Mouse (Mus musculus) MN1 (cell line): ENCODE measurements around the gene Agtpbp1.

Experiments
- DNase-seq: peaks from one replicate; pipeline ENCODE4 v3.0.0-alpha.2; 2016; ENCODE audit warnings: low spot score

Agtpbp1 gene

GRCm38 (mm10) chr13:59531203-59531602 is 53.8 kb downstream of the Agtpbp1 start:
- DNase-seq: peak; percentile 31

- DNase-seq: no peak
Measured at GRCm38 (mm10) chr13:59530491-59530890, 54.5 kb downstream of the Agtpbp1 start.

DNA sequence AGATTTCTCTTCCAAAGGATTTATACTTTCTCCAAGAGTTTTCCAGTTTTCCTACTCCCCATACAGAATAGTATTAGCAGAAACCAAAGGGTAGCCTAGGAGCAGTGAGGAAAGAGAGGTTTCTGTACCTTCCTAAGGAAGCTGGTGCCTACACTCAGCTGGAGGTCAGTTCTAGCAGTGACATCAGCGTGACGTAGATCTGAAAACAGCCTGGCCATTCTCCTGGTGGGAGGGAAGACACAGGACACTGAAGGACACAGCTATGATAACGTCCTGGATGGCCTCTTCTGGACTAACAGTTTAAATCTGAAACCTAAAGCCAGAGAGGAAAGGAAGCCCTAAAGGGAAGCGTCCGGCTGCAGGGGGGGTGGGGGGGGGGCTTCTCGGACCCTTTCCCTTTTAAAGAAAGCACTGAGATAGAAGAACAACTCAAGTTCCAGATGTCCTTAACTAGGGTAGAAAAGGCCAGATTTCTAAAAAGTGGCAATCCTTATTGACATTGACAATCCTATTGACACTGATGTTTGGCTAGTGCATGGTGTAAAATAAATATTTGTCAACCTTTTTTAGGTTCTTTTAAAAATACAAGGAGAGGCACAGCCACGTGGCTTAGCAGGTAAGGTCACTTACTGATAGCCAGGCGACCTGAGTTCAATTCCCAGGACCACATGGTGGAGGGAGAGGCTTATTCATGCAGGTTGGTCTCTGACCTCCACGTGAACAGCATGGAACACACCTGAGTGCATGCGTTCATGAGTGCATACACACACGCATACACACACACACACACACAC is 63.6 kb downstream of the Agtpbp1 start:
- no peak for DNase-seq

DNA sequence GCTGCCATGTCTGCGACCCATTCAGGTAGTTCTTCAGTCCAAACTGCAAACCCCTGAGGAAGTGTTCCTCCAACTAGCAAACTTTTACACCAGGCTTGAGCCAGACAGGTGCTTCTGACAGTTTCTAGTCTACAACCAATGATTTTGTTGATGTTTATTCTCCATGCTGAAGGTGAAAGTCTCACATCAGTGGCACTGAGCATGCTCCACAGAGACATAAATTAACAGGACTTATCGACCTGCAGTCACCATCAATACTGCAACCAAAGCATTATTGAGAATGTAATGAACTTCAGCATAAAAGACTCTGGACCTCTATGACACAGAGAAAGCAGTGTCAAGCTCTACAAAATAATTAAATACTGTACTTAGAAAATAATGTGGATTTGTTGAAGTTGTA is 64.2 kb downstream of the Agtpbp1 start:
- DNase-seq: no peak

- DNase-seq: no peak
Measured at GRCm38 (mm10) chr13:59519479-59519878, 65.5 kb downstream of the Agtpbp1 start.

DNA sequence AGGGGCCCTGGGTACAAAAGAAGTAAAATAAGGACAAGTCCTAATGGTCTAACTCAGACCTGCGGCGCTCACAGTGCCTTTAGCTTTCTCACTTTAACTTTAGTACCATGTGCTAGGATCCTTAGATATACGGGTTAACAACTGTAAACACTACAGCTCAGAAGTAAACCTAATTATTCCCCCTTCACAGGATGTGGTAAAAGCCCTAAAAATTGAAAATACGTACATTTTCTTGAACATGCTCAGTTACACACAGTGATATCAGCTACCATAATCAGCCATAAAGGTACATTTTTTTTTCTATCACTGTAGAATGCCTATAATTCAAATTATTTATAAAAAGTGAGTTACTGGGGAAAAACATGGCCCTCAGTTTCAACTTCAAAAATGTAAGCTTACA is 67.0 kb downstream of the Agtpbp1 start:
- no peak for DNase-seq

DNA sequence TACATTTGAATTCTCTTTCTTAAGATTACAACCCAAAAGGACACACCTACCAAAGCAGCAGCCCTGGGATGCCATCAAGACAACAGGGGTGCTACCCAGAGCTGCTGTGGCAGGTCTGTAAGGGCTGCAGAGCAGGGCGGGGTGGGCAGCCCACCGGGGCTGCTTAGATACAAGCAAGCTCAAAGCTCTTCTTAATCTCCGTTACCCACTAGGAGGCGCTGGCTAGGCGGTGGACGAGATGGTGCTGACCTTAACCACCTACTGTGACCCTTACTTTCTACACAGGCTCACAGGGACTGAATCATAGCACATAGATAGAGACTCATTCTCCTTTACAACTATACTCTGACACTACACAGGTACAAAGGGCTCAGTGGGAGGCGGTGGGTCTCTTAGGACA is 70.0 kb downstream of the Agtpbp1 start:
- peak; percentile 19 for DNase-seq

DNA sequence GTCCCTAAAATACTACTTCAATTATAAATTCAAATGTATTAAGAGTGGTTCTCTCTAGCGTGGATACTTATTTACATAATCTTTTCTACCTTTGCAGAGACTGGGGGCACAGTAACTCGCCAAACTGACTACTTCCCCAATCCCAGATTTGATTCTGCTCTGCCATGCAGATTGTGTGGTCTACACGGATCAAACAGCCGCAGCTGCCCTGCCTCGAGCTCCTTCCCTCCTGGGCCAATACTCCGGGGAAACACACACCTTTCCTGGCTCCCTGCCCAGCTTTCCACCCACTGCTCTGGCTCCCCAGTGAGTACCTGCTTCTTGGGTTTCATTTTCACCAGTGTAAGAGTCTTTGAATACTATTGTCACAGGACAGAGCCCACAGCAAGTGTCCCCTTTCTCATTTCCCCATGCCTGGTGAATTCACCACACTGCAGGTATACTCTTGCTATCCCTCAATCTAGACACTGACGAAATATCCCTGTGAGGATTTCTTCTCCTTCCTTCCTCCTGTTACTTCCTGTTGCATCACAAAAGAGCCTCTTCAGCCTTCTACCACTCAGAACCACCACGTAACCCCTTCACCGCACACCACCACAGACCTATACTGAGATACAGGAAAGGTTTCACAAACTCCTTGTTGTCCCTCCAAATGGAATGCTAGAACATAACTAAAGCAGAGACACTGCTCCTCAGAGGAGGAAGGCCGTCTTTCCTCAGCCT is 75.2 kb downstream of the Agtpbp1 start:
- DNase-seq: peak; percentile 29

GRCm38 (mm10) chr13:59508584-59508983 is 76.4 kb downstream of the Agtpbp1 start:
- no peak for DNase-seq

GRCm38 (mm10) chr13:59506450-59506849 is 78.6 kb downstream of the Agtpbp1 start:
- DNase-seq: no peak

GRCm38 (mm10) chr13:59505867-59506266 is 79.2 kb downstream of the Agtpbp1 start:
- DNase-seq: no peak

GRCm38 (mm10) chr13:59503581-59503980 is 81.4 kb downstream of the Agtpbp1 start:
- DNase-seq: no peak

GRCm38 (mm10) chr13:59499831-59500230 is 85.2 kb downstream of the Agtpbp1 start:
- no peak for DNase-seq

DNA sequence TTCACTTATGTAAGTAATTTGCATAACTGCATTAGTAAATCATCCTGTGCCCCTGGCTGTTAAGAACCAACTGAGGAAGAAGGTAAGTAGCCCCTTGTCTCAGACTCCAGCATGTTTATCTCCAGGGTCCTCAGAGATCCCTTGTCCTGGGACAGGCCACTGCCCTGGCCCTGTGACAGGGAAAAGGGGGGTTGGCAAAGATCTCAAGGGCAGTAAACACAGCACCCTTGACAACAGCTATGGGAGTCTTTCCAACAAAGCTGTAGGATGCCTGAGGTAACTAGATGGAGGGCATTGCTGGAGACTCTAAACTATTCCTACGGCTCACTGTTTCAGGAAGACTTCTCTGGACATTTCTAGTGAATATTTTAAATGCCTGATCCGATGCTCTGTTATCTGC is 85.7 kb downstream of the Agtpbp1 start:
- DNase-seq: no peak

DNA sequence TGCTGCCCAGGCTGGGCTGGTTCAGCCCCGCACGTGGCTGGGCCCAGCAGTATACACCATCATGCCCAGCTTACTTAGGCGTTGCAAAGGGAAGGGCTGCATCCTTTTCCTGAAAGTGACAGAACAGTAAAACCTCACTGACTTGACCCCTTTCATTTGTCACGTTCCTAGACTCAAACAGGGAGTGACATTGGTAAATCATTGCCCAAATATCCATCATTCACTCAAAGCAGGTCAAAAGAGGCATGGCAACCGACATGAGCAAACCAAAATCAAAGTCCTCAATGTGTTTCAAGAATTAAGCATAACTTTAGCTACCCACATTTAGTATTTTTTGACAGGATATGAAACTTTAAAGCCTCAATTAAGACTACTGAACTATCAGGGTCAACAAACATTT is 86.8 kb downstream of the Agtpbp1 start:
- no peak for DNase-seq

DNA sequence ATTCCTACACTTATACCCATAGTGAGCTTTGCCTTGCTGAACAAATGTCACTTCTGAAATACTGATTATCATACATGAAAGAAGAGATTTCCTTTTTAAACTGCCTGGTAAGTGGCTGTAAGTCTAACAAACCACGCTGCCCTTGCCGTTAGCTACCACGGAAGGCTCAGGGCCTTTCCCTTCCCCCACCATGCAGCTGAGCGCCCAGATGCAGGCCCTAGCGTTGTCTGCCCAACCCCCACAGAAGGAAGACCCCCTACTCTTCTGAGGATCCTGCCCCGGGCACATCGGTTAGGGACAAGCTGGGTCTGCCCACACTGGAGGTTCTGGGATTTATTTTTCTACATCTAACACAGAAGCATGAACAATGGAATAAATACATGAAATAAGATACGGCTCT is 89.2 kb downstream of the Agtpbp1 start:
- DNase-seq: no peak

DNA sequence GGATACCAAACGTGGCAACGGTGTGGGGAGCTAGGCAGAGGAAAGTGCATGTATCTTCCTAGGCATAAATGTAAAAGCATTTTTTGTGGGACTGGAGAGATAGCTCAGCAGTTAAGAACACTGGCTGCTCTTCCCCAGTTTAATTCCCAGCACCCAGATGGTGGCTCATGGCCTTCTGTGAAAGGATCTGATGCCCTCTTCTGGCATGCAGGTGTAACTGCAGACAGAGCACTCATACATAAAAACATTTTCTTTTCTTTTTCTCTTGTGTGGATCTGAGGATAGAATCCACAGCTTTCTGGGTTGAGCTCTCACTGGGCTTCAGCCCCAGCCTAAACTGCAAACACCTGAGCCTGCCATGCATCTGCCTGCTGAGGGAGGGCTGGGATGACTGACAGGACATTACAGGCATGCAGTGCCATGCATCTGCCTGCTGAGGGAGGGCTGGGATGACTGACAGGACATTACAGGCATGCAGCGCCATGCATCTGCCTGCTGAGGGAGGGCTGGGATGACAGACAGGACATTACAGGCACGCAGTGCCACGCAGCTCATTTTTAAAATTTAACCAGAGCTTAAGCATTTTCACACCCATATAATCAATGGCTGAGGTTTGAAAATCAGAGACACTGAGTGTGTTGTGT is 90.3 kb downstream of the Agtpbp1 start:
- no peak for DNase-seq

DNA sequence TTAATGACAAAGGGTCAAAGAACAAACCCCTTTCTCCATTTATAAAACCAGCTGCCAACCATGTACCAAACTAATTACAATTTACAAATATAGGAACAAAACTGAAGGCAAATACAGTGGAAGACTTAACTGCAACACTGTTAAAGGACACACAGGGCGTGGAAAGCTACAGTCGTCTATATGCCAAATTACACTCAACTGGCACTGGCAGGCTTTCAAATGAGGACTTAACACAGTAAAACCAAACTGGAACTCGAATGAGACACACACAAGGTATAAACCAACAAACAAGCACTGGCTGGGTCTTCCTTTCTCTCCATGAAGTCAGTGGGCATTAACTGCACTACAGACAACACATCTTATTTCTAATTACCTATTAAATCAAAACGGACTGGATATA is 94.3 kb downstream of the Agtpbp1 start:
- DNase-seq: no peak

- peak; percentile 20 for DNase-seq
Measured at GRCm38 (mm10) chr13:59489143-59489542, 95.9 kb downstream of the Agtpbp1 start.

- DNase-seq: no peak
Measured at GRCm38 (mm10) chr13:59487287-59487686, 97.7 kb downstream of the Agtpbp1 start.

DNA sequence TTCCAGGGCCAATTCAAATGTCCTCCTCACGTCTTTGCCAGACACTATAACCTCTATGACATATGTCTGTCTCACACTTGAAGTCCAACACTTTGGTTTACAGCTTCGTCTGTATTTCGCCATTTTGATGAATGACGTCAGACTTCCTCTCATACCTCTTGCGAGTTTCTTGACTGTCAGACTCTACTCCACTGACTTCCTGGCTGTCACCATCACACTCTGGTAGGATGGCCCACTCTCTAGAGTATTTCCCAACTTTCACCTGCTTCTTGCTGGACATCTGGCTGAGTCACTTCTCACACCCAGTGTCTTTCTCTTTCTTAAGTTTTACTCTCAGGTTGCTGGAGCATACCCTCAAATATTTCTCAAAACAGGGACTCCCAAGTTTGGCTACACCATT is 98.8 kb downstream of the Agtpbp1 start:
- no peak for DNase-seq

DNA sequence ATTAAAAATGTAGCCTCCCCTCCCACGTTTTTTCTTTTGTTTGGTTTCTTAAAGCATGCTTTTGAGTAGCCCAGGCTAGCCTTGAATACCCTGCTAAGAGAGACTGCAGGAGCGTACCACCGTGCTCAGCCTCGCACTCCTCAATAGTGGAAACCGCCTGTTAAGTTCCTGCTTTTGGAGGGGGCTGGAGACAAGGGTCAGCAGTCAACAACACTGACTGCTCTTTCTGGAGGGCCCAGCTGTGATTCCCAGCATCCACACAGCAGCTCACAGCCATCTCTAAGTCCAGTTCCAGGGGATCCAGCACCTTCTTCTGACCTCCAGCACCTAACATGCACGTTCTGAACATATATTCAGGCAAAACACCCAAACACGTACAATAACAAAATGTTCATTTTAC is 99.6 kb downstream of the Agtpbp1 start:
- DNase-seq: no peak

DNA sequence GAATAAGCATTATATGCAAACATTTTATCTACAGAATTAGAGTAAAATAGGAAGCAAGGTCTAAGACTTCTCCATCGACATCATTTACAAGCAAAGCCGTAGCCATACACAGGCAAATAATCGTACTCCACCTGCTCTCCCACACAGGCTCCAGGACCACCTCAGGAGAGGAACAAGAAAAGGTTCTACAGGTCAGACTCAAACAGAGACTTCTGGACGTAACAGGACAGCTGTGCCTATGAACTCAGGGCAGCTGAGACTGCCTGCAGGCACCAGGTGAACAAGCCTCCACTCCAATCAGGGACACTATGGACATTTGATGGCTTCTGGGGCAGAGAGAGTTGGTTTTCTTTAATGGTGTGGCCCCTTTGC is 103.6 kb downstream of the Agtpbp1 start:
- no peak for DNase-seq
